Mouse (Mus musculus): Measurements from ENCODE around the gene Mical2.

Mical2 gene

DNA sequence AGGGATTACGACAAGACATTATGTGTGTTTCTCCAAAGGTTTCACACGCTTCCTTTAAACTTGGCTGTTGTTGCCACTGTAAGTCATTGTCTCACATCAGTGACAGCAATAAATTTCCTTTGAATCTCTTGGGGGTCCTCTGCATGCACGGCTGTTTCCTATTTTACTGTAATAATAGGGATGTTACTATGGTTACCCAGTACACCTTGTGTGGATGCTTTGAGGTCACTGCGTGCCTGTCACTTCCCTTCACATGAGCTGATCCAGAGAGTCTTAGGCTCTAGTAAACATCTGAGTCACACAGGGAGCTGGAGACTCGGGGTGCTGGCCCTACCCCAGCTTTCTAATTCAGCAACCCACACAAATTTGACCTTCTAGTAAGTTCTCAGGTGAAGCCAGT lies 88.0 kb downstream of the Mical2 start:
- no peak for DNase-seq (ENCODE audit: low read depth, low spot score)

DNA sequence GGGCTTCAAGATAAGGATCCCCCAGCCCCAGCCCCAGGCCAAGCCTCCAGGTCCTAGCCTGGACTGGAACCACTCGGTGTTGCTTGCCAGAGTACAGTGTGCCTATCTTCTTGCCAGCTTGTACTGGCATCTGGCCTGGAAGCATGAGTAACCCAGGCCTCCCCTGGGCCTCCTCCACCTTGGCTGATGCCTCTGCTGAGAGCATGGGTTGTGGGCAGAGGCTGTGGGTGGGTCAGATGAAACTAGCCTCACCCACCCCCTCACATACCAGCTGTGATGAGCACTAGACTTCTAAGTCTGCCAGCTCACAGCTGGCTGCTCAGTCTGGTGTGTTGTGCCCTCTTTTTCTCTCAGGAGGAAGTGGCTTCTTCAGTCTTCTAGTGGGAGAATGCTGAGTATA lies 90.6 kb downstream of the Mical2 start:
- DNase-seq (ENCODE audit: low read depth, low spot score) = no peak

DNA sequence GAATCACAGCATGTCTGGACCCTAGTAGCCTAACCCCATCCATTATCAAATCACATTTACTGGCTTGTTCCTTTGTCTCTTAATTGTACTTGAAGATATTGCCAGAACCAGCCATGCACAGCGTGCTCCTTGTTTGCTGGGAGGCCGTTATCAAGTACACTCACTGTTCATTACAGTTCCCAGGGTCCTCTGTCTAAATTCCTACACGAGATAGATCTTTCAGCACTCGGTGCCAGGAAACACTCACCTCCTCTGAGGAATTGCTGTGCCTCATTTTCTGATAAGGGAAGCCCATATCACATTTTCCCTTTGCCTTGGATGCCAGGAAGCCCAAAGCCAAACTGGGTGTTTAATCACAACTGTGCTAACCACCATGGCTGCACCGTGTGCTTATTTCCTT lies 91.8 kb downstream of the Mical2 start:
- no peak for DNase-seq (ENCODE audit: low read depth, low spot score)

- DNase-seq (ENCODE audit: low read depth, low spot score) = no peak
Measured at GRCm38 (mm10) chr7:112318306-112318705, 92.7 kb downstream of the Mical2 start.

GRCm38 (mm10) chr7:112319419-112319818 lies 93.8 kb downstream of the Mical2 start:
- DNase-seq (ENCODE audit: low read depth, low spot score) = no peak

GRCm38 (mm10) chr7:112320052-112320730 lies 94.5 kb downstream of the Mical2 start:
- no peak for DNase-seq (ENCODE audit: low read depth, low spot score)

DNA sequence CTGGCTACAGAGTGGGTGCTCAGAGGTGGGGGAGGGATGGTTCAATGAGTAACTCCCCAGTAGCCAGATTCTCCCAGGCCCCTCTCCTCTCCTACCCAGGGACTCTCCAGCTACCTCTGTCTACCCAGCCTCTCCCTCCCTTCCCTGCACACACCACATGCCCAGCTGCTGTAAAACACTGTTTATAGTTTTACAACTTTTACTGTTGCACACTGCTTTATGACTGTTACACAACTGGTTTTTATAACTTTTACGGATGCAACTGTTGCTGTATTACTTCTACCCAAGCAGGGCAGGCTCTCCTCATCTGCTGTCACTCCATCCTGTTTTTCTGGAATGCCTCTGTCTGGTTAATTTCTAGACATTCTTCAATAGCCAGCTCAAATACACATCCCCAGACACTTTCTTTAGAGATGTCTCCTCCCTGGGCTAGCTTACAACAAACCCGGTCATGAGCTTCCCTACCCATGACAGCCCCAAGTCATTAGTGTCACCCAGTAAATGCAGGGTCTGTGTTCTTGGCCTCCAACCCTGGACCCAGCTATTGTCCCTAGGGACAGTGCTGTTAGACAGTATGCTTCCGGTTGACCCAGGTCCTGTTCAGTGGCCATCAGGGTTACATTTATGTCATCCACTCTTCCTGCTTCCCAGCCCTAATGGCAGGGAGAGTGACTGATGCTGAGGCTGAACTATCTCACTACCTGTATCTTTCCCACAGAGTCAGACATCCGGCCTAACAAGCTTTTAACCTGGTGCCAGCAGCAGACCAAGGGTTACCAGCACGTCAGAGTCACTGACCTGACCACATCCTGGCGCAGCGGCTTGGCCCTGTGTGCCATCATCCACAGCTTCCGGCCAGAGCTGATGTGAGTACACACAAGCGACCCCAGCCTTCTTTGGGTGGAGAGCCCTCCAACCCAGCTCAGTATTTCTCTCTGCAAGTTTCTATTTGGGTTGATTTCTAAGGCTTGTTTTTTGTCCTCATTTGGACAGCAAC lies 96.4 kb downstream of the Mical2 start:
- no peak for DNase-seq (ENCODE audit: low read depth, low spot score)

DNA sequence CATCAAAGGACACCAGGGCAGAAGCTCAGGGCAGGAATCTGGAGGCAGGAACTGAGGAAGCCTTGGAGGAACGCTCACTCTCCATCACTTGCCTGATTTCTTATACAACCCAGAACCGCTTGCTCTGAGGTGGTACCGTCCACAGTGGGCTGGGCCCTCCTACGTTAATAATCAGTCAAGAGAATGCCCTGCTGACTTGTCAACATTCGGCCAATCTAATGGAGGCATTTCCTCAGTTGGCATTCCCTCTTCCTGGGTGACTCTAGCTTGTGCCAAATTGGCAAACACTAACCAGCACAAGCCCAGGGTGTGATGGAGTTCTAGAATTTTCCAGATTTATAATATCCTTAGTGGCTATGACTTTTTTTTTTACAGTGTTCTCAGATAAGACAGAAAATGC lies 98.9 kb downstream of the Mical2 start:
- no peak for DNase-seq (ENCODE audit: low read depth, low spot score)

DNA sequence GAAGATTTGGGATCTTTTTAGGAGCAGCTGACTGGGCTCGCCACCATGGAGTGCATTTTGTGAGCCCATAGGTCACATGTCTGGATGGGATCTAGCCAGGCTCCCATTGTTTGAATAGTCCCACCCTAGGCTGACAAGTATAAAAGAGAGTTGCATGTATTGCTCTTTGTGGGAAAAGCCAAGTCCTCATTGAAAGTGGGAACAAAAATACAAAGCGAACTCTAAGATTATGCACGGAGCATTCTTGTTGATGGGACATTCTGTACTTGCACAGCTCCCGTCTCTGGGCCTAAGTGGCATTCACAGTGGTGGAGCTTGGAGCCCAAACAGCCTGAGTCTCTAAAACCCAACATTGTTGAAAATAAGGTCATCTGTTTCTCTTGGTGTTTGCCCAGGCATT lies 101.2 kb downstream of the Mical2 start:
- DNase-seq (ENCODE audit: low read depth, low spot score) = no peak

DNA sequence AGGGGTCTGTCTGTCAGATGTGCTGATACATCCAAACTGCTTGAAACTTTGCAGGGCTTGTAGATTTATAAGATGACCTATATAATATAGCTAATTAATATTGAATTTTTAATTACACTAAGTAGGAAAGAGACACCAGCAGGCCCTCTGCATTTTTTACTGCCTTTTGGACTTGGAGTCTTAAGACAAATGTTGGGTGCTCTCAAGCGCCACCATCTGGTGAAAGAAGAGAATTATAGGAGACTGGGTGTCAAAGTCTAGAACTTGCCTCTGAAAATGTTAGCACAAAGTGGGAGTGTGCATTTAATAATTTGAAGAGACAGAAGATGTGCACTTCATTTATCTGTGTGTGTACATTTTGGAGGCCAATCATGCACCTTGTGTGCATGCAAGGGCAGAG lies 103.3 kb downstream of the Mical2 start:
- DNase-seq (ENCODE audit: low read depth, low spot score) = no peak

GRCm38 (mm10) chr7:112329496-112329895 lies 103.8 kb downstream of the Mical2 start:
- DNase-seq (ENCODE audit: low read depth, low spot score) = no peak

DNA sequence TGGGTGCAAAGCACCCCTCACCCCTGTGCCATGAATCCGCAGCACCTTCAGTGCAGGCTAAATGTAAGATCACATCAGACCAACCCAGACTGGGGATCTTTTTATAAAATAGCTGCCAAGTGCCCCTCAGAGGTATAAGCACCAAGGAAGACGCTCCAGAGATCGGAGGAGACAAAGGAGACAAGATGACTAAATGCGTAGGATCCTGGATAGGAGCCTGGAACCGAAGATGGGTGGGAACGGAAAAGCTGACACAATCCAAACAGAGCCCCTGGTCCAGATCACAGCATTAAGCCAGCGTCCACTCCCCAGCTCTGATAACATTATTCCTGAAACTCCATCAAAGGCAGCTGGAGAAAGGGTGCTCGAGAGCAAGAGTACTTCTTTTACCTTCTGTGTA lies 105.3 kb downstream of the Mical2 start:
- DNase-seq (ENCODE audit: low read depth, low spot score) = no peak

DNA sequence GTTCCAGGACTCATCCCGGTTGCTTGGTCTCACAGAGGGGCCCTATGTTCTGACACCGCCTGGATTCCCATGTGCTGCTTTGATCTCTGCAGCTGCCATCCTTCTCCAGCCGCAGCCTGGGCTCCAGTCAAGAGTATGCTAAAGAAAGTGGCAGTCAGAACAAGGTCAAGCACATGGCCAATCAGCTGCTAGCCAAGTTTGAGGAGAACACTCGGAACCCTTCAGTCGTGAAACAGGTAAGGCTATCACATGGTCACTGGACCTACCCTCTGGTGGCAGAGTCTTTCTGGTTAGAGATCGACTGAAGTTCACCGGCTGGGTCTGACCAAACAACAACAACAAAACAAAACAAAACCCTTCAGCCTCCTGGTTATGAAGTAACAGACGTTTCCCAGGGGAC lies 106.1 kb downstream of the Mical2 start:
- no peak for DNase-seq (ENCODE audit: low read depth, low spot score)

DNA sequence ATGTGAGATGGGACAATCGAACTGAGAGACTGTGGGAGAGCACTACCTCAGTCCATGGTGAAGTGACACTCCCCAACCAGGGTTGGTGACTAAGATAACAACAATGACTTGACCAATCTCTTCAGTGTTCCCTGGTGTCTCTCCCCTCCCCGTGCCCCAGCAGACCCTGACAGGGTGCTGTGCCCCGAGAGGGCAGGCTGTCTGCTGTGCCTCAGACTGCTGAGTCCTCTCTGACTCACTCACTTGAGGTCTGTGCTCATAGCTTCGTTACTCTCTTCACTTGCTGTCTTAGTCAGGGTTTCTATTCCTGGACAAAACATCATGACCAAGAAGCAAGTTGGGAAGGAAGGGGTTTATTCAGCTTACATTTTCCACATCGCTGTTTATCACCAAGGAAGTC lies 106.8 kb downstream of the Mical2 start:
- DNase-seq (ENCODE audit: low read depth, low spot score) = no peak

- no peak for DNase-seq (ENCODE audit: low read depth, low spot score)
Measured at GRCm38 (mm10) chr7:112333404-112333803, 107.7 kb downstream of the Mical2 start.

DNA sequence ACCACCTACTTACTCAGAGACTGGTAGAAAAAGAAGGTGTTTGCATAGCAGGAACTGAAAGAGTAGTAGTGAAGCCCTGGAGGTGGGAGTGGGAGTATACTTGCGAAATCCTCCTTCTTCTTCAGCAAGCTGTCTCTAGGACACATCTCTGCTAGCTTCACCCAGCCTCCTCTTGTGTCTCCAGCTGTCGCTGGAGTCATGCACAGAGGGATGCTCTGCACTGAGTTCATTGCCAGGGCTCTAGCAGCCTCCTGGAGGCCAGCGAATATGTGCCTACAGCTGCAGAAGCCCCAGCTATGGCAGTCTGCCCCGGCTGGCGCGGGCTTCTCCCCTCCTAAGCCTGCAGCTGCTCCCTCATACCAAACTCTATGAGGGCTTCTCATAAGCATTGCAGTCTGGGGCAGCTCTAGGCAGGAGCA lies 110.6 kb downstream of the Mical2 start:
- DNase-seq (ENCODE audit: low read depth, low spot score) = no peak

GRCm38 (mm10) chr7:112336769-112337168 lies 111.1 kb downstream of the Mical2 start:
- DNase-seq (ENCODE audit: low read depth, low spot score) = no peak

DNA sequence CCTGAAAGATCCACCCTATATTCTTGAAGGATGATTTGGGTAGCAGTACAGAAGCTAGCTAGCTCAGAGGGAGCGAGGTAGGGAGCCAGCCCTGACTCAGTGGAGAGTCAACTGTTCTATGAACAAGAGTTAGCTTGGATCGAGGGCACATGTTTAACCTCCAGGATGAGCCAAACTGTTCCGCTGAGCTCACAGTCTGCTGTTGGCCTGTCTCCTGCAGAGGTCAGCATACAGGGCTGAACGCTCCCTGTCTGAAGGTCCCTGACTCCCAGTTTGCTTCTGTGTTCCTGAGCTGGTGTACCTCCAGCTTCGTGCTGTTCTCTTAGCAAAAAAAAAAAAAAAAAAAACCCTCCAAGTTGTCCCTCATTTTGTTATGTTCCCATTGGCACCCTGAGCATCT lies 112.1 kb downstream of the Mical2 start:
- no peak for DNase-seq (ENCODE audit: low read depth, low spot score)

DNA sequence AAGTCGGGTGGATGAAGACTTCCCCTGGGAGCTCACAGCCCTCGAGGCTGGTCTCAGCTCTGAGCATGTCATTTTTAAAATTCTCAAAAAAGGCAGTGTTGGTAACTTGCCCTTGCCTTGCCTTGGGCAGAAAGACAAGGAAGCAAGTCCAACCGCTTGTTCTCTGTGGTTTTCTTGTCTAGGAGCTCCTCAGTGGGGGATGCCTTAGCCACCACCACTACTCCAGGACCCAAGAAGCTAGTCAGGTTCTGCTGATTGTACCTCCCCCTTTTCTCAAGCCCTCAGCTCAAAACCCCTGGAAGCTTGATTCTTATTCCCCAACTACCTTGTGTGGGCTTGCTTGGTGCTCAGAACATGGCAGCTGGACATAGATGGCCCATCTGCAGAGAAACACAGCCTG lies 115.4 kb downstream of the Mical2 start:
- DNase-seq (ENCODE audit: low read depth, low spot score) = no peak

DNA sequence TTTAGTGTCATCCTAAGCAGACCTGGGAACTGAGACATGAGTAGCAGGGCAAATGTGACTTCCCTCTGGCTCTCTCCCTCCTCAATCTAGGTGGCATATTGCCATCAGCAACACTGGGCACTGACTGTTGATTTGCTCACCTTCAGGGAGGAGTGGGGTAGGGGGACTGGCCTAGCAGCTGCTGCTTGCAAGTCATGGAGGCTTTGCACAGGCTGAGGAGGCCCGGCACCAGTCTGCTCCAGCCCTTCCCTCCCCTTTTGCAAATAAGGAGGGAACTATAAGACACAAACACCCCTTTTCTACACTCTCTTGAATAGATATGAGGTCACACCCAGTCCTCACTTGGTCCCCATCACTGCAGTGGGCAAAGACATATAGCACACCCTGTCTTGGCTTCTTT lies 120.0 kb downstream of the Mical2 start:
- DNase-seq (ENCODE audit: low read depth, low spot score) = no peak

GRCm38 (mm10) chr7:112351541-112351940 lies 125.9 kb downstream of the Mical2 start:
- peak; percentile 56 for DNase-seq (ENCODE audit: low read depth, low spot score)

- no peak for DNase-seq (ENCODE audit: low read depth, low spot score)
Measured at GRCm38 (mm10) chr7:112352005-112352404, 126.3 kb downstream of the Mical2 start.

DNA sequence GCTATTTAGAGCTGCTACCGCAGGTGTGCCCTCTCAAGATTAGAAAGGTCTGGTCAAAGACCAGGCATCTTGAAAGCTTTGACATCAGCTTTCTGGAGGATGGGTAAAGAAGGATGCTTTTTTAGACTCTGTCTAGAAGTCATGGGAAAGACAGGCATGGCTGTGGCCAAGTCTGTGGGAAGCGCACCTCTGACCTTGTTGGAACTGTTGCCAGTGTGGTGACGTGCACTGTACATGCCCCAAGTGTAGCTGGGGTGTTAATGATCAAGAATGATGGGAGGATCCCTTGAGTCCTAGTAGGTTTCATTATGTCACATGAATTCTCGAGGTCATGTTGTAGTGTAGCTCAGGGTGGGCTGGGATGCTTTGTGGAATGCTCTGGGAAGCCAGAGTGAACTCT lies 127.4 kb downstream of the Mical2 start:
- DNase-seq (ENCODE audit: low read depth, low spot score) = no peak
